Mouse (Mus musculus): ENCODE results near the gene Lpar2. TPM values are rescaled to one million over a fixed set of nuclear protein-coding genes. Genes with fewer than 3 reads are reported as not detected.

Gene Lpar2
- polyA plus RNA-seq, 1 experiment from 2014 or later = 0.18 TPM

- Histone ChIP-seq H3K36me3 (ENCODE audit: control insufficient read depth, insufficient read depth) (no peaks in the 10 kb centered on the region), H3K4me1 (replicated peaks; ENCODE audit: control insufficient read depth, insufficient read depth, low read length) (no peaks in the 10 kb centered on the region), H3K27ac (ENCODE audit: low read depth, low read length) (no peak overlapping the region), H3K9me3 (ENCODE audit: control insufficient read depth) (no peaks in the 10 kb centered on the region), H3K4me3 (ENCODE audit: low read depth, low read length) (no peak overlapping the region), H3K9ac (ENCODE audit: low read depth, low read length) (no peak overlapping the region), H3K27me3 (replicated peaks; ENCODE audit: control insufficient read depth, insufficient read depth, low read length) (no peaks in the 10 kb centered on the region), H3K4me2 (replicated peaks; ENCODE audit: low read depth) (no peak overlapping the region)
- 91% methylated on average over 10 of the region's 10 CpGs for WGBS
- no peak for TF ChIP-seq CTCF (IDR thresholded peaks at IDR 0.05; ENCODE audit: low read depth)
- no peak for ATAC-seq
Measured at GRCm38 (mm10) chr8:69853869-69854268, 31.6 kb downstream of the Lpar2 start.

- Histone ChIP-seq H3K4me2 (replicated peaks; ENCODE audit: low read depth) (no peak overlapping the region), H3K36me3 (ENCODE audit: control insufficient read depth, insufficient read depth) (no peaks in the 10 kb centered on the region), H3K9ac (ENCODE audit: low read depth, low read length) (no peak overlapping the region), H3K4me1 (replicated peaks; ENCODE audit: control insufficient read depth, insufficient read depth, low read length) (no peaks in the 10 kb centered on the region), H3K27ac (ENCODE audit: low read depth, low read length) (no peak overlapping the region), H3K4me3 (ENCODE audit: low read depth, low read length) (no peak overlapping the region), H3K27me3 (replicated peaks; ENCODE audit: control insufficient read depth, insufficient read depth, low read length) (no peaks in the 10 kb centered on the region), H3K9me3 (ENCODE audit: control insufficient read depth) (no peaks in the 10 kb centered on the region)
- TF ChIP-seq CTCF (IDR thresholded peaks at IDR 0.05; ENCODE audit: low read depth) = peak; percentile 60
- ATAC-seq = no peak
- WGBS = 62% methylated on average over 4 of the region's 4 CpGs
Measured at GRCm38 (mm10) chr8:69860807-69861206, 38.6 kb downstream of the Lpar2 start.

GRCm38 (mm10) chr8:69861251-69861650 lies 39.0 kb downstream of the Lpar2 start:
- TF ChIP-seq CTCF (IDR thresholded peaks at IDR 0.05; ENCODE audit: low read depth) = no peak
- Histone ChIP-seq H3K4me1 (replicated peaks; ENCODE audit: control insufficient read depth, insufficient read depth, low read length) (no peaks in the 10 kb centered on the region), H3K4me3 (ENCODE audit: low read depth, low read length) (no peak overlapping the region), H3K9ac (ENCODE audit: low read depth, low read length) (no peak overlapping the region), H3K9me3 (ENCODE audit: control insufficient read depth) (no peaks in the 10 kb centered on the region), H3K4me2 (replicated peaks; ENCODE audit: low read depth) (no peak overlapping the region), H3K27ac (ENCODE audit: low read depth, low read length) (no peak overlapping the region), H3K36me3 (ENCODE audit: control insufficient read depth, insufficient read depth) (no peaks in the 10 kb centered on the region), H3K27me3 (replicated peaks; ENCODE audit: control insufficient read depth, insufficient read depth, low read length) (no peaks in the 10 kb centered on the region)
- WGBS = 71% methylated on average over 2 of the region's 2 CpGs
- ATAC-seq = no peak

- H3K4me1 ChIP-seq (replicated peaks; ENCODE audit: control insufficient read depth, insufficient read depth, low read length) = no peaks in the 10 kb centered on the region
- TF ChIP-seq CTCF (IDR thresholded peaks at IDR 0.05; ENCODE audit: low read depth) = no peak
- H3K4me2 ChIP-seq (replicated peaks; ENCODE audit: low read depth) = no peak overlapping the region
- H3K9ac ChIP-seq (ENCODE audit: low read depth, low read length) = no peak overlapping the region
- H3K4me3 ChIP-seq (ENCODE audit: low read depth, low read length) = no peak overlapping the region
- no peak for ATAC-seq
- no peaks in the 10 kb centered on the region for H3K9me3 ChIP-seq (ENCODE audit: control insufficient read depth)
- 62% methylated on average over 5 of the region's 5 CpGs for WGBS
- no peak overlapping the region for H3K27ac ChIP-seq (ENCODE audit: low read depth, low read length)
- no peaks in the 10 kb centered on the region for H3K27me3 ChIP-seq (replicated peaks; ENCODE audit: control insufficient read depth, insufficient read depth, low read length)
- H3K36me3 ChIP-seq (ENCODE audit: control insufficient read depth, insufficient read depth) = no peaks in the 10 kb centered on the region
Measured at GRCm38 (mm10) chr8:69863387-69864020, 41.3 kb downstream of the Lpar2 start.

GRCm38 (mm10) chr8:69864180-69864579 lies 42.0 kb downstream of the Lpar2 start:
- no peak overlapping the region for H3K4me3 ChIP-seq (ENCODE audit: low read depth, low read length)
- 71% methylated on average over 5 of the region's 5 CpGs for WGBS
- H3K27me3 ChIP-seq (replicated peaks; ENCODE audit: control insufficient read depth, insufficient read depth, low read length) = no peaks in the 10 kb centered on the region
- no peak overlapping the region for H3K9ac ChIP-seq (ENCODE audit: low read depth, low read length)
- TF ChIP-seq CTCF (IDR thresholded peaks at IDR 0.05; ENCODE audit: low read depth) = no peak
- ATAC-seq = no peak
- no peak overlapping the region for H3K27ac ChIP-seq (ENCODE audit: low read depth, low read length)
- no peaks in the 10 kb centered on the region for H3K4me1 ChIP-seq (replicated peaks; ENCODE audit: control insufficient read depth, insufficient read depth, low read length)
- H3K4me2 ChIP-seq (replicated peaks; ENCODE audit: low read depth) = no peak overlapping the region
- no peaks in the 10 kb centered on the region for H3K9me3 ChIP-seq (ENCODE audit: control insufficient read depth)
- H3K36me3 ChIP-seq (ENCODE audit: control insufficient read depth, insufficient read depth) = no peaks in the 10 kb centered on the region

- H3K4me2 ChIP-seq (replicated peaks; ENCODE audit: low read depth) = no peak overlapping the region
- H3K27ac ChIP-seq (ENCODE audit: low read depth, low read length) = no peak overlapping the region
- 76% methylated on average over 5 of the region's 5 CpGs for WGBS
- no peaks in the 10 kb centered on the region for H3K36me3 ChIP-seq (ENCODE audit: control insufficient read depth, insufficient read depth)
- no peaks in the 10 kb centered on the region for H3K4me1 ChIP-seq (replicated peaks; ENCODE audit: control insufficient read depth, insufficient read depth, low read length)
- no peaks in the 10 kb centered on the region for H3K27me3 ChIP-seq (replicated peaks; ENCODE audit: control insufficient read depth, insufficient read depth, low read length)
- no peak for TF ChIP-seq CTCF (IDR thresholded peaks at IDR 0.05; ENCODE audit: low read depth)
- no peak overlapping the region; the same call in 1 of the 2 replicates for H3K9ac ChIP-seq (ENCODE audit: low read depth, low read length)
- H3K9me3 ChIP-seq (ENCODE audit: control insufficient read depth) = no peaks in the 10 kb centered on the region
- ATAC-seq = 0 out of 2 replicates have a peak, but pooled peaks have one; percentile 34
- H3K4me3 ChIP-seq (ENCODE audit: low read depth, low read length) = no peak overlapping the region
Measured at GRCm38 (mm10) chr8:69867696-69868326, 45.6 kb downstream of the Lpar2 start.
